Mouse (Mus musculus): Measurements from ENCODE around the gene Pawr. TPM values are rescaled to one million over a fixed set of nuclear protein-coding genes. Genes with fewer than 3 reads are reported as not detected.
A peak's percentile ranks its signal among the peaks of the same experiment; 100 is the strongest.

Pawr gene
- polyA plus RNA-seq, 1 experiment from 2014 or later = 12.6 TPM

- H3K36me3 ChIP-seq = no peaks in the 10 kb centered on the region
- 78% methylated on average over 19 of the region's 19 CpGs for WGBS
- no peak overlapping the region for H3K27ac ChIP-seq (replicated peaks)
- no peaks in the 10 kb centered on the region for H3K27me3 ChIP-seq (ENCODE audit: low read depth, poor library complexity, severe bottlenecking)
- H3K4me1 ChIP-seq = peaks cover 17% of the 10 kb centered on the region
- no peak overlapping the region for H3K4me3 ChIP-seq
- no peaks in the 10 kb centered on the region for H3K9me3 ChIP-seq (replicated peaks)
- DNase-seq (ENCODE audit: low spot score) = no peak
Measured at GRCm38 (mm10) chr10:108443931-108444876, 112.3 kb downstream of the Pawr start.

GRCm38 (mm10) chr10:108445123-108445522 lies 113.2 kb downstream of the Pawr start:
- H3K27ac ChIP-seq (replicated peaks) = no peak overlapping the region
- no peaks in the 10 kb centered on the region for H3K27me3 ChIP-seq (ENCODE audit: low read depth, poor library complexity, severe bottlenecking)
- H3K4me3 ChIP-seq = no peak overlapping the region
- H3K9me3 ChIP-seq (replicated peaks) = no peaks in the 10 kb centered on the region
- 68% methylated on average over 4 of the region's 4 CpGs for WGBS
- DNase-seq (ENCODE audit: low spot score) = no peak
- H3K36me3 ChIP-seq = no peaks in the 10 kb centered on the region
- peaks cover 17% of the 10 kb centered on the region for H3K4me1 ChIP-seq

GRCm38 (mm10) chr10:108445606-108446005 lies 113.7 kb downstream of the Pawr start:
- Histone ChIP-seq H3K4me3 (no peak overlapping the region), H3K27ac (replicated peaks) (no peak overlapping the region; the same call in 1 of the 2 replicates)
- no peak for DNase-seq (ENCODE audit: low spot score)

GRCm38 (mm10) chr10:108446041-108446931 lies 114.4 kb downstream of the Pawr start:
- no peaks in the 10 kb centered on the region for H3K27me3 ChIP-seq (ENCODE audit: low read depth, poor library complexity, severe bottlenecking)
- H3K9me3 ChIP-seq (replicated peaks) = no peaks in the 10 kb centered on the region
- H3K4me3 ChIP-seq = peak overlapping the region; percentile 58
- 9% methylated on average over 24 of the region's 24 CpGs for WGBS
- peak overlapping the region; percentile 81 for H3K27ac ChIP-seq (replicated peaks)
- no peaks in the 10 kb centered on the region for H3K36me3 ChIP-seq
- H3K4me1 ChIP-seq = peaks cover 17% of the 10 kb centered on the region
- peak; percentile 66 for DNase-seq (ENCODE audit: low spot score)

More at GRCm38 (mm10) chr10:108445606-108446005, 113.7 kb downstream of the Pawr start:
- Histone ChIP-seq H3K9me3 (replicated peaks) (no peaks in the 10 kb centered on the region), H3K27me3 (ENCODE audit: low read depth, poor library complexity, severe bottlenecking) (no peaks in the 10 kb centered on the region), H3K36me3 (no peaks in the 10 kb centered on the region), H3K4me1 (peaks cover 17% of the 10 kb centered on the region)
- 72% methylated on average over 10 of the region's 10 CpGs for WGBS

- Histone ChIP-seq H3K4me3 (no peak overlapping the region), H3K36me3 (no peaks in the 10 kb centered on the region), H3K27me3 (ENCODE audit: low read depth, poor library complexity, severe bottlenecking) (no peaks in the 10 kb centered on the region), H3K27ac (replicated peaks) (no peak overlapping the region), H3K4me1 (peaks cover 17% of the 10 kb centered on the region), H3K9me3 (replicated peaks) (no peaks in the 10 kb centered on the region)
- 83% methylated on average over 10 of the region's 10 CpGs for WGBS
- DNase-seq (ENCODE audit: low spot score) = no peak
Measured at GRCm38 (mm10) chr10:108447211-108447610, 115.3 kb downstream of the Pawr start.

GRCm38 (mm10) chr10:108448421-108448820 lies 116.5 kb downstream of the Pawr start:
- Histone ChIP-seq H3K4me3 (no peak overlapping the region), H3K4me1 (peaks cover 17% of the 10 kb centered on the region), H3K27me3 (ENCODE audit: low read depth, poor library complexity, severe bottlenecking) (no peaks in the 10 kb centered on the region), H3K27ac (replicated peaks) (no peak overlapping the region), H3K9me3 (replicated peaks) (no peaks in the 10 kb centered on the region), H3K36me3 (no peaks in the 10 kb centered on the region)
- DNase-seq (ENCODE audit: low spot score) = no peak
- WGBS = 90% methylated on average over 11 of the region's 11 CpGs

- 89% methylated on average over 4 of the region's 4 CpGs for WGBS
- no peaks in the 10 kb centered on the region for H3K36me3 ChIP-seq
- no peak overlapping the region for H3K27ac ChIP-seq (replicated peaks)
- H3K27me3 ChIP-seq (ENCODE audit: low read depth, poor library complexity, severe bottlenecking) = no peaks in the 10 kb centered on the region
- peaks cover 10% of the 10 kb centered on the region for H3K4me1 ChIP-seq
- DNase-seq (ENCODE audit: low spot score) = no peak
- no peaks in the 10 kb centered on the region for H3K9me3 ChIP-seq (replicated peaks)
- H3K4me3 ChIP-seq = no peak overlapping the region
Measured at GRCm38 (mm10) chr10:108450401-108450800, 118.5 kb downstream of the Pawr start.

- Histone ChIP-seq H3K27ac (replicated peaks) (no peak overlapping the region), H3K9me3 (replicated peaks) (no peaks in the 10 kb centered on the region), H3K36me3 (no peaks in the 10 kb centered on the region), H3K4me3 (no peak overlapping the region), H3K27me3 (ENCODE audit: low read depth, poor library complexity, severe bottlenecking) (no peaks in the 10 kb centered on the region), H3K4me1 (peaks cover 7% of the 10 kb centered on the region)
- WGBS = 92% methylated on average over 8 of the region's 8 CpGs
- no peak for DNase-seq (ENCODE audit: low spot score)
Measured at GRCm38 (mm10) chr10:108451516-108451915, 119.6 kb downstream of the Pawr start.

GRCm38 (mm10) chr10:108452421-108452820 lies 120.5 kb downstream of the Pawr start:
- 92% methylated on average over 9 of the region's 9 CpGs for WGBS
- Histone ChIP-seq H3K4me1 (peaks cover 2% of the 10 kb centered on the region; the same call in 1 of the 2 replicates), H3K9me3 (replicated peaks) (no peaks in the 10 kb centered on the region), H3K27me3 (ENCODE audit: low read depth, poor library complexity, severe bottlenecking) (no peaks in the 10 kb centered on the region), H3K36me3 (no peaks in the 10 kb centered on the region), H3K4me3 (no peak overlapping the region), H3K27ac (replicated peaks) (no peak overlapping the region)
- no peak for DNase-seq (ENCODE audit: low spot score)

- no peak for DNase-seq (ENCODE audit: low spot score)
- Histone ChIP-seq H3K27ac (replicated peaks) (no peak overlapping the region), H3K27me3 (ENCODE audit: low read depth, poor library complexity, severe bottlenecking) (no peaks in the 10 kb centered on the region), H3K36me3 (no peaks in the 10 kb centered on the region), H3K4me1 (peaks cover 2% of the 10 kb centered on the region; the same call in 1 of the 2 replicates), H3K4me3 (no peak overlapping the region), H3K9me3 (replicated peaks) (no peaks in the 10 kb centered on the region)
- WGBS = 66% methylated on average over 2 of the region's 2 CpGs
Measured at GRCm38 (mm10) chr10:108453561-108453960, 121.6 kb downstream of the Pawr start.

- 92% methylated on average over 11 of the region's 11 CpGs for WGBS
- no peak for DNase-seq (ENCODE audit: low spot score)
Measured at GRCm38 (mm10) chr10:108454691-108455117, 122.8 kb downstream of the Pawr start.

GRCm38 (mm10) chr10:108455204-108455603 lies 123.3 kb downstream of the Pawr start:
- 82% methylated on average over 10 of the region's 10 CpGs for WGBS
- Histone ChIP-seq H3K4me3 (no peak overlapping the region), H3K36me3 (no peaks in the 10 kb centered on the region), H3K27ac (replicated peaks) (no peak overlapping the region), H3K4me1 (peaks cover 2% of the 10 kb centered on the region; the same call in 1 of the 2 replicates), H3K27me3 (ENCODE audit: low read depth, poor library complexity, severe bottlenecking) (no peaks in the 10 kb centered on the region), H3K9me3 (replicated peaks) (no peaks in the 10 kb centered on the region)
- DNase-seq (ENCODE audit: low spot score) = no peak

More at GRCm38 (mm10) chr10:108454691-108455117, 122.8 kb downstream of the Pawr start:
- Histone ChIP-seq H3K36me3 (no peaks in the 10 kb centered on the region), H3K27ac (replicated peaks) (no peak overlapping the region), H3K4me1 (peaks cover 2% of the 10 kb centered on the region; the same call in 1 of the 2 replicates), H3K9me3 (replicated peaks) (no peaks in the 10 kb centered on the region), H3K4me3 (no peak overlapping the region), H3K27me3 (ENCODE audit: low read depth, poor library complexity, severe bottlenecking) (no peaks in the 10 kb centered on the region)
